Mouse (Mus musculus) layer of hippocampus, postnatal 36 days (tissue): Measurements from ENCODE around the gene Trnp1. TPM values are rescaled to one million over a fixed set of nuclear protein-coding genes. Genes with fewer than 3 reads are reported as not detected.

Experiments used
- DNase-seq, 2 experiments: peaks; one replicate each; pipeline ENCODE4 v3.0.0; 2022
- total RNA-seq, 2 experiments: library from RNA; stranded (reverse); gene quantifications; 2 replicates each; pipeline ENCODE4 v1.2.3; 2021

Gene Trnp1
- total RNA-seq, 2 experiments from 2014 or later, result 168 to 190 TPM

DNA sequence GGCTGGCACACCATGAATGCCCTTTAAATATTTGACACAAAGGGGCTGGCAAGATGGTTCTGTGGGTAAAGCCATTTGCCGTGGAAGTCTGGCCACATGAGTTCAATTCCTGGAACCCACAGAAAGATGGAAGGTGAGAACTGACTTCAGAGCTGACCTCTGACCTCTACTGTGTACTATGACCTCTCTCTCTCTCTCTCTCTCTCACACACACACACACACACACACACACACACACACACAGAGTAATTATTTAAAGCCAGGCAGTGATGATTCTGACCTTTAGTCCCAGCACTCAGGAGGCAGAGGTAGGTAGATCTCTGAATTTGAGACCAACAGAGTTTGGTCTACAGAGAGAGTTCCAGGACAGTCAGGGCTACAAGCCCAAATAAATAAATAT, 38.3 kb downstream of the Trnp1 start:
- DNase-seq, result no peak

DNA sequence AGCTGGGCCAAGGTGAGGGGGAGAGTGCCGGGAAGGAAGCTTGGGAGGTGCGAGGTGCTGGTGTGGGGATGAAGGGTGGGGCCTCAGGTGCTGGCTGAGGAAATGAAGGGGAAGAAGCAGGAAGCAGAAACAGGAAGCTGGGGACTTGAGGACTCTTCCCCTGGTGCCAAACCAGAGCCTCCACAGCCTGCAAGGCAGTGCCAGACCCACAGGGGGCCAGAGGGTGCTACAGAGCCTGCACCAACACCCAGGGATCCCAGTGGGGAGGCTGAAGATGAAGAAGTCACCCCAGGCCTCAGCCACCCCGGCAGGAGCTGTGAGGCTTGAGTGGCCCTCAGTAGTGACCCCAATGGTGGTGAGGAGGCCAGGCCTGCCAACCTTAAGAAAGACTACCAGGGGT, 40.3 kb downstream of the Trnp1 start:
- no peak for DNase-seq

DNA sequence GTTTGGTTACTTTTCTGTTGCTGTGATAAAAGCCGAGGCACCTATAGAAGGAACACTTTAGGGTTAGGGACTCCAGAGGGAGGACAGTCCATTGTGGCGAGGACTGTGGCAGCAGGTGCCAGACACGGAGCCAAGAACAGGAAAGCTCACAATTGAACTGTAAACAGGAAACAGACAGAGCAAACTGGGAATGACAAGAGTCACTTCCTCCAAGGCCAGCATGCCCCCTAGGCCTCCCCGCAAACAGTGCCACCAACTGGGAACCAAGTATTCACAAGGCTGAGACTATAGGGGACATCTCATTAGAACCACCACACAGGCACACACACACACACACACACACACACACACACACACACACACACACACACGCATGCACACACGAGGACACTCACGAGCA, 45.9 kb downstream of the Trnp1 start:
- DNase-seq, result no peak

DNA sequence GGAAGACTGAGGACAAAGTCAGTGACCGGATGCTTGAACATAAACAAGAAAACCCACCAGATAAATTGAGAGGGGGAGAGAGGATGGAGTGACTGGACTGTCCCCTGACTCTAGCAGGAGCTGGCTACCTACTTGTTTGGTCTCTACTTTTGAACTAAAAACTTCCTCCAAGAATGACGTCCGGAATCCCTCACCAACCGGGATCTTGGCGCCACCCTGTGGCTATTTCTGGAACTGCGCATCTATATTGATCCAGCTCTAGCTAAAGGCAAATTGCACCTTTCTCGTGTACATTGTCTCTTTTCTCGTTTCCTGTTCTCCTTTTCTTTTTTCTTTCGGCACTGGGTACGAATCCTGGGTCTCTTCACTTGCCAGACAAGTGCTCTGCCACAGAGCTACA, 46.8 kb downstream of the Trnp1 start:
- peak; percentile 76 to 86 for DNase-seq

DNA sequence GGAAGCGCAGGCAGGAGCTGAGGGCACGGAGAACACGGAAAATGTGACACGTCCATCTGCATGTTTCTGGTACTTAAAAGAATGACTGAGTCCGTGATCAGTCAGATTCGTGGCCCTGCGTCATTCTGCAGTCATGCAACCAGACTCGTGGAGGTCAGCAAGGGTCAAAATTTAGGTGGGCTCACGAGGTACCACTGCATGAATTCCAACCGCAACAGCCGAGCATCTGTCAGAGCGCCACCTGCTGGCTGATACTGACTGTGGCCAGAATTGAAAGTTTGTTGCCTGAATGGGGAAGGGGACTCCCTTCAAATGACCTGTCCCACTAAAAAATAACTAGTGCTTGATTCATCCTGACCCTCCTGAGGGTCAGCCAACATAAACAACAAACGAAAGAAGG, 48.6 kb downstream of the Trnp1 start:
- peak in 1 of 2 experiments; percentile 46 for DNase-seq

DNA sequence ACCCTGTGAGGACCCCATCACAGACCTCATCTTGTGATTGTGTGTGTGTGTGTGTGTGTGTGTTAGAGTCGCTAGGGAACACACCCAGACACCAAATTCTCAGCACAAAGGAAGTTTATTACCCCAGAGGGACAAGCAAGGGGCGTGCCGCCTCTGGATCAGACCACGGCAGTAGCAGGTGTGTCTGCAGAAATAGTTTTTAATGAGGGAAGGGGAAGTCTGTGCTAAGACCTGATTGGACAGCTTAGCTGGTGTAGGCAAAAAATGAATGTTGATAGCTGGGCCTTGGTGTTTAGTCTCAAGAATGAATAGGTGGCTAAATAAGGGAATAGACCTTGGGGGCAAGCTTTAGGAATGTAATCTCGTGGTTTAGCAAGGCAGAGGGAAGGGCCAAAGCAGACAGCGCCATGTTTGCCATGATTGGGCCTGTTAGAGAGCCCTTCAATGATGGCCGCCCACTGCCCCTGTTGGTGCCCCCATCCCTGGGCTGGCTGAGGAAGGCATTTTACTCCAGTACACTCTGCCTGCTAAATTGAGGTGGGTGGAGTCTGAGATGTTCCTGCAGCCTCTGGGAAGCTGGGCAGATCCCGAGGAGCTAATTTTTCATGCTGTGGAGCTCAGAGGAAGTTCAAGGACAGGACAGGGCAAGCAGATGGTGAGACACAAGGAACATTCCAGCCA, 49.5 kb downstream of the Trnp1 start:
- no peak for DNase-seq

DNA sequence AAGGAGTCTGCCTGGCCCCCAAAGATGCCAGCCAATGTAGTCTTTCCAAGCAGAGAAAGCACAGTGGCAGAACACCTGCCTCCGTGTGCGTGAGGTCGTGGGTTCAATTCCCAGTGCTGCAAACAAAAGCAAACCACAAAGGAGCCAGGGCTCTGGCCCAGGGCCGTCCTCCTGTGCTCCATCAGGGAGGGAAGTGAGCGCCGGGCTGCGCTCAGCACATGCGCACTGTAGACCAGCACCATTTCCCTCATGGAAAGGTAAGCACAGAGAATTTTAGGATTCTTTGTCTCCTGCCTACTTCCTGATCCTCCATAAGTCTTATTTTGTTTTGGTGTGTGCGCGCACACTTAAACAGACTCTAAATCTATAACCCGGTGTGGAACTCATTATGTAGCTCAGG, 50.4 kb downstream of the Trnp1 start:
- DNase-seq, result no peak

DNA sequence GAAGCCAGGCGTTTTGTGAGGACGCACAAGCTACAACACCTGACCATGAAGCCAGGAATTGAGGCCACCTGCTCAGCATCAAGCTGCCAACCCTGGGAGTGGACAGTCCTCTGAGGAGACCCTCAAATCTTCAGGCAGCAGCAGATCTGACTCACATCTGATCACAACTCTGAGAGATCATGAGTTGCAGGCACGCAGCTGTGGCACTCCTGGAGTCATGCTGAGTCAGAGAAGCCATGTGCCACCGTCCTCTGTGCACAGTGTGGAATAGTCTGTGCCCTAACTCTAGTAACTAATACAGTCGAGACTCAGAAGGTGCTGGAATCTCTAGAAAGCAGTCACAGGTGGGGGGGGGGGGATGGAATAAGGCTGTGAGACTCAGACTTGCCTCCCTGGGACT, 51.0 kb downstream of the Trnp1 start:
- no peak for DNase-seq

DNA sequence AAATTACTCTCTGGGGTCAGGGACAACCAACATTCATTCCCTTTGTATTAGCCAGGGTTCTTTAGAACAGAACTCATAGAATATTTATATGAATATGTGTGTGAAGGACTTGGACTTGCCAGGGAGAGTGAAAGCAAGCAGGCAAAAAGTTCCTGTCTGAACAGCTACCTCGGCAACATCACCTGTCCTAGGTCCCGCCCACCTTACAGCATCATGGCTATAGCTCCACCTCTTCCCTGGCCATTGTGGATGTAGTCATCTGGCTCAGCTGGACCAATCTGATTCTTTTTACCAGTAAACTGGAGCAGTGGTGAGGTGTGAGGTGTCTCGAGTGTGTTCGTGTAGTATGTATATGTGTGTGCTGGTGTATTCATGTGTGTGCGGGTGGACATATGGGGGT, 52.6 kb downstream of the Trnp1 start:
- DNase-seq, result no peak

DNA sequence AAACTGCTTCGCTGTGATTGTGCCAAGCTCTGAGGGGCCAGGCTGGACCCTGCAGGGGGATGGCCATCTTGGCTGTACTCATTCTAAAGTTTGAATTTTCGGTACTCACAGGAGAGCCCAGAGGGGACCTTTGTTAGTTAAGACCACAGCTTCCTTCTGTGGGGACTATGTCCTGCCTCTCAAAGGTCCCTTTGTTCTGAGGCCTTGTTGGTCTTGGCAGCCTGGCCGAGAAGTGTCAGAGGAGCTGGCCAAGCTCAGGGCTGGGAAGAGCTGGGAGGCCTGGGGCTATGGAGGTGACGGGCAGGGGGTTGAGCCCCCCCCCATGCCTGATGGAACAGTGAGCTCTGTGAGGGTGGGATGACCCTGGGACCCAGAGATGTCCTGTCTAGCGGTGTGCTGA, 55.3 kb downstream of the Trnp1 start:
- DNase-seq, result peak in 1 of 2 experiments; percentile 22

DNA sequence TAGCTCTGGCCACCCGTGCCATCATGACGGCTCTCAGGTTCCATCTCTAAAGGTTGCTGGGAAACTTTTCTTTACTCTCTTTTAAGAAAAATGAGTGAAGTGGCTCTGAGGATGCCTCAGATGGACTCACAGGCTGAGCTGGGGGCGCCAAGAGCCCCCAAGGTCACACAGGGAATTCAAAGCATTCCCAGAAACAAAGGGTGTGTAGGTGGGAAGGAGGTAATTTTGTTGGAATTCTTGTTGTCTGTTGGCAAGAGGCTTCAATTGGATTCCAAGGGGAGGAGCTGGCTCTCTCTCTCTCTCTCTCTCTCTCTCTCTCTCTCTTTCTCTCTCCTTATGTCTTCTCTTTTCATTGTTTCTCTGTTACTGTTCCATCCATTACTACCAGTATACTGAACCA, 56.2 kb downstream of the Trnp1 start:
- no peak for DNase-seq

Other genes with a start within 250 kb of the Trnp1 start
- under 1 TPM; 0.70 to 0.99 TPM for gene Sytl1, start 235.4 kb downstream of the Trnp1 start, total RNA-seq
- gene Tmem222, start 220.8 kb downstream of the Trnp1 start, total RNA-seq, result 10 to 100 TPM; 85.0 to 92.1 TPM
- gene Wdtc1, start 145.1 kb downstream of the Trnp1 start, total RNA-seq, result 10 to 100 TPM; 78.5 to 78.9 TPM
- gene Slc9a1, start 128.8 kb downstream of the Trnp1 start, total RNA-seq, result 10 to 100 TPM; 60.1 to 63.9 TPM
- gene Tent5b, start 18.4 kb downstream of the Trnp1 start, total RNA-seq, result not detected
- under 1 TPM; 0.20 to 0.35 TPM for gene Kdf1, start 20.4 kb upstream of the Trnp1 start, total RNA-seq
- 100 to 1,000 TPM; 122 to 123 TPM for gene Nudc, start 47.4 kb upstream of the Trnp1 start, total RNA-seq
- not detected for gene Nr0b2, start 54.8 kb upstream of the Trnp1 start, total RNA-seq
- 1 to 10 TPM; 7.0 to 7.2 TPM for gene Gpatch3, start 76.2 kb upstream of the Trnp1 start, total RNA-seq
- gene Gpn2, start 85.8 kb upstream of the Trnp1 start, total RNA-seq, result 10 to 100 TPM; 10.1 to 10.3 TPM
- gene Sfn, start 103.6 kb upstream of the Trnp1 start, total RNA-seq, result 1 to 10 TPM; 1.5 to 1.9 TPM
- gene Zdhhc18, start 151.6 kb upstream of the Trnp1 start, total RNA-seq, result 10 to 100 TPM; 30.1 to 32.8 TPM
- gene Pigv, start 174.1 kb upstream of the Trnp1 start, total RNA-seq, result 1 to 10 TPM; 8.3 to 9.1 TPM